ENCODE assay signal across 7 mouse cellular contexts in genomic region chr13:47666956-47667701, GRCm38 (mm10).
DNase-seq lines count a peak whose midpoint lies in the region; ATAC-seq lines count a peak whose summit lies in the region.

No protein-coding gene starts in this region.

- 0 out of 2 replicates have a peak overlapping the region, but pooled peaks have one; percentile 24 for H3K27ac ChIP-seq in embryonic facial prominence, embryonic 10.5 days (replicated peaks)
- H3K27ac ChIP-seq in intestine, embryonic 16.5 days (ENCODE audit: low read length) = no peak overlapping the region
- peak overlapping the region; percentile 31; the same call in 1 of the 2 replicates for H3K27ac ChIP-seq in midbrain, embryonic 12.5 days (replicated peaks)

- ATAC-seq in intestine, embryonic 16.5 days = 0 out of 2 replicates have a peak, but pooled peaks have one; percentile 56
- ATAC-seq in midbrain, embryonic 12.5 days (ENCODE audit: low FRiP score, low read depth) = peak; percentile 76

- 31% methylated on average over 13 of the region's 13 CpGs for whole genome bisulfite sequencing in embryonic facial prominence, embryonic 10.5 days
- 24% methylated on average over 13 of the region's 13 CpGs for WGBS in intestine, embryonic 16.5 days
- WGBS in midbrain, embryonic 12.5 days = 28% methylated on average over 13 of the region's 13 CpGs

- no peak overlapping the region for H3K4me3 ChIP-seq in embryonic facial prominence, embryonic 10.5 days
- no peak overlapping the region for H3K4me3 ChIP-seq in intestine, embryonic 16.5 days (ENCODE audit: low read length)
- H3K4me3 ChIP-seq in midbrain, embryonic 12.5 days = no peak overlapping the region

- no peak overlapping the region for H3K4me2 ChIP-seq in intestine, embryonic 16.5 days (ENCODE audit: low read depth, low read length)
- peak overlapping the region; percentile 30 for H3K4me2 ChIP-seq in midbrain, embryonic 12.5 days (replicated peaks)

- H3K9ac ChIP-seq in intestine, embryonic 16.5 days (ENCODE audit: low read depth, low read length) = no peak overlapping the region
- no peak overlapping the region for H3K9ac ChIP-seq in midbrain, embryonic 12.5 days (replicated peaks)

- no peaks in the 10 kb centered on the region for H3K9me3 ChIP-seq in embryonic facial prominence, embryonic 10.5 days
- H3K9me3 ChIP-seq in intestine, embryonic 16.5 days (ENCODE audit: control insufficient read depth, low read length) = no peaks in the 10 kb centered on the region
- no peaks in the 10 kb centered on the region for H3K9me3 ChIP-seq in midbrain, embryonic 12.5 days

- peaks cover 6% of the 10 kb centered on the region for H3K4me1 ChIP-seq in embryonic facial prominence, embryonic 10.5 days
- H3K4me1 ChIP-seq in intestine, embryonic 16.5 days (ENCODE audit: control insufficient read depth, insufficient read depth, low read length) = no peaks in the 10 kb centered on the region
- peaks cover 14% of the 10 kb centered on the region for H3K4me1 ChIP-seq in midbrain, embryonic 12.5 days

- DNase-seq in adrenal gland, postnatal 4 days (ENCODE audit: low spot score in 2 of 2) = peak; percentile 81 to 86
- DNase-seq in embryonic facial prominence, embryonic 10.5 days (ENCODE audit: low spot score) = peak; percentile 88
- peak; percentile 6 for DNase-seq in gonadal fat pad, adult 2 months (ENCODE audit: low read depth)
- DNase-seq in left cerebral cortex, postnatal 10 days (ENCODE audit: extremely low spot score in 1 of 2, low spot score in 2 of 2) = peak; percentile 87 to 91
- DNase-seq in spleen, postnatal 36 days (ENCODE audit: low spot score in 2 of 2) = peak; percentile 4 to 6

- H3K27me3 ChIP-seq in embryonic facial prominence, embryonic 10.5 days (replicated peaks; ENCODE audit: low read depth, poor library complexity, severe bottlenecking) = no peaks in the 10 kb centered on the region
- H3K27me3 ChIP-seq in intestine, embryonic 16.5 days (replicated peaks; ENCODE audit: control insufficient read depth, insufficient read depth, low read length) = no peaks in the 10 kb centered on the region
- H3K27me3 ChIP-seq in midbrain, embryonic 12.5 days = no peaks in the 10 kb centered on the region

- intact Hi-C loops in left cerebral cortex, postnatal 10 days (cut with DNase I) = no loop called here

- H3K36me3 ChIP-seq in embryonic facial prominence, embryonic 10.5 days (replicated peaks) = no peaks in the 10 kb centered on the region
- H3K36me3 ChIP-seq in intestine, embryonic 16.5 days (ENCODE audit: control insufficient read depth, insufficient read depth, low read length) = no peaks in the 10 kb centered on the region
- H3K36me3 ChIP-seq in midbrain, embryonic 12.5 days = no peaks in the 10 kb centered on the region

Comparison
In these comparisons a context has a peak if more than half of its experiments do, and no peak if none do; other contexts are left out.
1. DNase-seq: peak in every context shown above with its lines; median percentile 89 in left cerebral cortex, postnatal 10 days; 88 in embryonic facial prominence, embryonic 10.5 days; 84 in adrenal gland, postnatal 4 days; 6 in gonadal fat pad, adult 2 months; 5 in spleen, postnatal 36 days.